Mouse (Mus musculus) urinary bladder, postnatal 36 days (tissue): Measurements from ENCODE around the gene Hsf5.
A peak's percentile ranks its signal among the peaks of the same experiment; 100 is the strongest.

Source experiments
- DNase-seq, 2 experiments: peaks; one replicate each; pipeline ENCODE4 v3.0.0; 2022; ENCODE audit warnings: low spot score in 2 of 2, mixed read lengths in 1 of 2

The Hsf5 gene

DNA sequence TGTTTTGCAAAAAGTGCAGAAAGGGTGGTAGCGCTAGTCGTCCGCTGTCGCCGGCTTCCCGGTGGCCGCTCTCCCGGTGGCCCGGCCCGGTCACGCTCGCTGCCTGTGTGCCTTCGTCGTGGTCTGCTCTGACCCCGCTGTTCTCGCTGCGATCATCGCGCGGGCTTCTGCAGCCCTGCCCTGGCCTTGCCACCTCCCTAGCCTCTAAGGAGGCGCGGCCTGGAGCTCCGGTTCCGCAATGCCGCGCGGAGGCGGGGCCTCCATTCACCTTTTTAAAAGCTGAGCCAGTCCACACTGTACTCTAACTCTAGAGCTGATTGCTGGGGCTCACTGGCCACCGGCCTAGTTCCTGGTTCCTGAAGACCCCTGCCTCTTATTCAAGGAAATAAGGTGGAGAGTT lies 22.2 kb downstream of the Hsf5 start:
- DNase-seq, result peak; percentile 45 to 68

DNA sequence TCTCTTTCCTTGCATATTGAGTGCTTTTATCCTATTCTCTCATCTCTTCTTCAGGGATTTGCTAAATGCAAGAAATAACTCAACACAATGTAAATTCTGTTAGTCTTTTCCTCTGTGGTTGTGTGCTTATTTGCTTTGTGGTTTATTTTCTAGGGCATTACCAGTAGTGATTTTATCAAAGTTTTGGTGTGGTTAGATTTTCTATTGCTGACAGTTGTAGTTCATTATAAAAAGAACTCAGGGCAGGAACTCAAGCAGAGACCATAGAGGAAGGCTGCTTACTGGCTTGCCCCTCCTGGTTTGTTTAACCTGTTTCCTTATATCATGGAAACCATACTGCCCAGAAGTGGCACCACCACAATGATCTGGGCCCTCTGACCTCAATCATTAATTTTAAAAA lies 25.9 kb downstream of the Hsf5 start:
- DNase-seq, result no peak

DNA sequence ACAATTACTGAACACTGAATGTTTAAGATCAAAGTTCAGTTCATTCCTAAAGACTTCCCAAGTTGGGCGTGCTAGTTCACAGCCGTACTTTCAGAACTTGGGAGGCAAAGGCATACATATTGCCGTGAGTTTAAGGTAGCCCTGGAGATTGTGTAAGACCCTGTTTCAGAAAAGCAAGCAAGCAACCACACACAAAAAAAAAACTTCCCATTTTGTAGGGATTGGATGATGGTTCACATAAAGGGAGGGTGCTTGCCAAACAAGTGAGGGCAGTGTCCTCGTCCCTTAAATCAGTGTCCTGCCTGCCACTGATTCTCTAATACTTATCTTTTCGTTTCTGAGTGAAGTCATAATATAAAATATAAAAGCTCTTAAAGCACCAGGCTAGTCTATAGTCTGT lies 37.7 kb downstream of the Hsf5 start:
- DNase-seq, result no peak

DNA sequence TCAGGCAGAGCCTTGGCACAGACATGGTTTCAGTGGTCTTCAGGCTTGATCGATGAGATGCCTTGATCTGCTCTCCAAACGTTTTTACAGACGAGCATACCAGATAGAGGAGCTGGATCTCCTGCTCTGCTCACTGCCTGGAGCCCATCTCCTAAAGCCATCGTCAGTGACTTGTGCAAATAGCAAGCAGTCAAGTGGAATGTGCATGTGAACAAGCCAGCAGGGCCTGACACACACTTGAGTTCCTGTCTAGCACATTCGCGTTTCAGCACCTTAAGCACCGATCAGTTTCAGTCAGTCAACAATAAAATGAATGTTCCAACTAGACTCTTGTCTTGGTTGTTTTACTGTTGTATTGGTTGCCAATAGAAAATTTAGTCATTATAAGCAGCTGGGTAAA lies 42.3 kb downstream of the Hsf5 start:
- DNase-seq, result no peak

DNA sequence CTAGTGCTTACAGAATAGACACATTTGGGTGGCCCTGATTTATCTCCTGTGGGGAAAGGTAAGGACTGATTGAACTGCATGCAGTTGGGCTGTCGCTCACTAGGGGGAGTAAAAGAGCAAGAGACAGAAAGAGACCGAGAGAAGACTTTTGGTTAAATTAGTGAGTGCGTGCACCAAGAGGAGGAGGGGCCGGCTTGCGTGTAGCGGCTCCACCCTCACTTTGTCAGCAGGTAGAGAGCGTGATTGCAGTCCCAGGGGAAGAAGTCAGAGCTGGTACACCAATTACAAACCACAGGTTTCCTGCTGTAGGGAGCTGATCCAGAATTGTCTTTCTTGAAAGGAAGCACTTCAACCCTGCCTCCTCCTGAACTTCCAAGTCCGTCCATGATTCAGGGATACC lies 45.4 kb downstream of the Hsf5 start, which contains the start of gene Rnf43:
Rnf43 (plus strand) TSS at position 316 of the 400 bp plus-strand sequence.
- DNase-seq, result peak; percentile 84 to 87

DNA sequence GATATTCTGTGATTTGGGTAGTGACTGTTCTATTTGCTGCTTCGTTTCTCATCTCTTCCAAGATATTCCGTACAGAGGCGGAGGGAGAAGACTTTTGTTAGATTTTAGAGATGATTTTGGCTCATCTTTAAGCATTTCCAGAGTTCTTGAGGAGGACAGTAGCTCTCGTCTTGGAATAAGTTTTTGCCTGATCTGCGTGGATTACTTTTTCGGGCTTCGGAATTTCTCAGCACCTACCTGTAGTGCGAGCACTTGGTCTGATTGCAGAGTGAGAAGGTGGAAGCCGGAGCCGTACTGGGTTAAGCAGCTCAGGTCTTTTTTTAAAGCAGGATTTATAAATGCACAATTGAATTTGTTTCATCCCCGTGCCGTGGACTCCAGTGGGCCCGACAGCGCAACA lies 45.9 kb downstream of the Hsf5 start:
- DNase-seq, result peak in 1 of 2 experiments; percentile 15

DNA sequence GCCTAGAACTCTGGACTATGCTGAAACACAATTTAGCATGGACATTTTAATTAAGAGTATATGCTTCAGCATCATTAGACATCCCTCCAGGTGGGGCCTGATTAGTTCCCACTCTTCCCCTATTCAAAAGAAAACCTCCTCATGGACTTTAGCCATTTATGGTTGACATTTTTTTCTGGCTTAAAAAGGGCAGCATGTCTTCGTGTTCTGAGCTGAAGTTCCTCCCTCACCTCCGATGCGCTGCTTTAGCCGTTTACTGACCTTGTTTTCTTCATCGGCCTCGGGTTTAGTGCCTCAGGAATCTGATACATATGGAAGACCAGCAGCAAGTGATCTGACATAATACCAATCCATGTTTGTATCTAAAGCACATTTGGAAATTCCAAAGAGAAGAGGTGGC lies 47.0 kb downstream of the Hsf5 start:
- no peak for DNase-seq

DNA sequence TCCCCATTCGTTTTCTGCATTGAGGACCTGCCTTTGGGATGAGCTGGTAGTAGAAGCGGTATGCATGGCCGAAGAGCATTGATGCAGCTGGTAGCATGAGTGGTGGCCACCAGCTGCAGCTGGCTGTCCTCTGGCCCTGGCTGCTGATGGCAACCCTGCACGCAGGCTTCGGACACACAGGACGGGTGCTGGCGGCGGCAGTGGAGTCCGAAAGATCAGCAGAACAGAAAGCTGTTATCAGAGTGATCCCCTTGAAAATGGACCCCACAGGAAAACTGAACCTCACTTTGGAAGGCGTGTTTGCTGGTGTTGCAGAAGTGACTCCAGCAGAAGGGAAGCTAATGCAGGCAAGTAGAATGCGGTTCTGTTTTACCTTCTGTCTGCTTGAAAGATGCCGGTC lies 47.6 kb downstream of the Hsf5 start:
- DNase-seq, result peak in 1 of 2 experiments; percentile 30

DNA sequence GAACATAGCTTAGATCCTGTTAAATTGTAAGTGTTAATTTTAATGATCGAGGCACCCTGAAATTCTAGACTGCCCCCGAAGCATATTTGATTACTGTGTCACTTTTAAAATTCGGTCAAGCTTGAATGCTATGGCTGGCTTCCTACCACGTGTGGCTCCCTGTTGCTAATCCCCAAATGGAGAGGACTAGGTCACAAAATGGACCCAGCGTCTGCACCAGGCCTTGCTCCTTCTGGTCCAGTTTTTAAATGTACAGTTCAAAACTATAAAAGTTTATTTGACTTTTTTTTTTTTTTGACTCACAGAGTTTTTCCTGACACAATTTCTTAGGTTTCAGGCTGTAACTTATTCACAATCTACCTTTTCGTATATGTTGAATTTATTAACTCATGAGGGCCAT lies 48.3 kb downstream of the Hsf5 start:
- no peak for DNase-seq

DNA sequence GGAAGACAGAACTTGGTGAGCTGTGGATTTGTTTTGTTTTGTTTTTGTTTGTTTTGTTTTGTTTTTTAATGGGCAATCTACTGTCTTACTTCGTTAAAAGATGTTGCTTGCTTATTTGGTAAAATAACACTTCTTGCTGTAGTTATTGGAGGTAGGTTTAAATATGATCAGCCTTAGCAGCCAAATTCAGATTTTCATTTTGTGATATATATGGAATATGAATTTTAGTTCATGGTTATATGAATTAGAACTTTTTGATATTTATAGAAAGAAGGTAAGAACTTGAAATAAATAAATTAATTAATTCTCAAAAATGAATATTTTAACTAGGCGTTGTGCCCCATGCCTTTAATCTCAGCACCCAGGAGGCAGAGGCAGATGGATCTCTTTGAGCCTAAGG lies 48.7 kb downstream of the Hsf5 start:
- DNase-seq, result no peak

DNA sequence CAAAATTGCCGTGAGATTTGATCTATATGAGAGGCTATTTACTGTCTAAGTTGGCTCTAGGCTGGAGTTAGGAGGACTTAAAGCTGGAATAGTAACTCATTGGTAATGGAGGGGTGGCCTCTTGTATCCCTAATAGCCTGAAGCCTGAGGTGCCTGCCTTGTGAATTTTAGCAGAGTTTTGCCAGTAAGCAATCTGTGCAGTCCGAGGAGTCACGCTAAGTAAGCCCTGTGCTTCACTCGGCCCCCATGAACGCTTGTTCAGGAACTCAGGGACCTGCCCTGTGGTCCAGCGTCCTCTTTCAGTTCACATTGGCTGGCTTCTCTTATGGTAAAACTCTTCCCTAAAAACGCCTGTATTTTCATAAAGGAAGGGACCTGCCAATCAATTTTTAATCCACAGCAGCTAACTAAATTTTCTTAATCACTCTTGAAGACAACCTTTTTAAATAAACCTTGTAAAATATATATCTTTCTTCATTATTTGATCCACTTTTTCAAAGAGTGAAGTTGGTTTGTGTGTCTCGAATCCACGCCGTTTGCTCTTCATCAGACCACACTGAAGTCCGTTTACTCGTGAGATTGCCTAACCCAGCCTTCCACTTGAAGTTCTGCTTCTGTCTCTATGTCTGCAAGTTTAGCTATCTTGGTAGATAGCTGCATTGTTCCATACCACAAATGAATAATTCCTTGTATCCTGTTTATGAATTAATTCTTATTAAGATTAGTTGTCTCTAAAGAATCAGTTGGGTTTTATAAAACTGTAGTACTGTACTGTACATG lies 49.5 kb downstream of the Hsf5 start:
- DNase-seq, result no peak

DNA sequence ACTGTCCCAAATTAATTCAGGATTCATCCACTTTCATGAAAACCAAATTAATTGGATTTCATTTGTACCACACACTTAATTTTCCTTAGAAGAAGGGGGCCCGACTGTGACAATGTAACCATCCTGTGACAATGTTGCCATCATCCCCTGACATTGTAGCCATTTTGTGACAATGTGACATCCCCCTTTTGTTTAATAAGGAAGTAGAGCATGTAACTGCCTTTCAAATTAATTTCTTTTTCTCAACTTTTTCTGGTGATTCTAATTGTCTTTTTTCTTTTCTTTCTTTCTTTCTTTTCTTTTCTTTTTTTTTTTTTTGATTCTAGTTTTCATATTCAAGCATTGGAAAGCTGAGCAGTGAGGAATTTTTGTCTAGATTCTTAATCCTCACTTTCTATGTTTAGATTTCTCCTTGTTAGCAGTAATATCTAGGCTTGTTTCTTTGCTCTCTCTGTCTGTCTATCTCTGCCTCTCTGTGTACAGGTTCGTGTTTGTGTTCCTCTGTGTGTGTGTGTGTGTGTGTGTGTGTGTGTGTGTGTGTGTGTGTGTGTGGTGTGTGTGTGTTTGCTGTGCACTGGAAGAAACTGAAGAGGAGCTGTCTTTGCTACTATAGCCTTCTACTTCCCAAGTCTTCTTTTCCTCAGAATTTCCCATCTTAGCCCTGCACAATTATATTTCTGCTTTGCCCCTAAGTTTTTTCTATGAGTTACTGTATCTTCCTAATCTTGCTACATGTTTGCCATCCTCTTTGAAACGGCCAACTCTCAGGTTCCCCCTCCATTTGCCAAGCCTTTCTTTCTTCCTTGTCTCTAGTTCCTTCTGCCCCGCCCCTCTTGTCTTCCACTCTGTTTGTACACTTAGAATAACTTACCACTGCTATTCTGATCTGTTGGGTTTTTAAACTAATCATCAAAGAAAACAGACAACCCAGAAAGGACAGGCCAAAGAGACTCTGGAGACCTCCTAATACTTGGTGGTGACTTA lies 50.4 kb downstream of the Hsf5 start:
- no peak for DNase-seq

DNA sequence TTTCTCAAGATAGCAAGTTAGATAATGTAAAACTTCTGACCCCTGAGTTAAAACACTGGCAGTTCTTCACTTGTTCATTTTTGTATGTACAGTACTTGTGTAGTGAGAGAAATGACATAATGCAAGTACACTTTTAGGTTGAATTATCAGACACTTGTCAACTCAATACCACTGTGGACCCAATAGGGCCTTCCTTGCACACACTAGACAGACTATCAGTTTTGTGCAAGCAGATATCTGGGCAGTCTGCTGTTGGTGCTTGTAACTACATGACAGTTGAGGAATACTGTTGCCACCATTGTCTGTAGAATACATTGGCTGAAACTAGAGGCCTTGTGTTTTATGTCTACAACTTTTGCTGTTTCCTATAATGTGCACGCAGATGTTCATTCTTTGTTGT lies 56.3 kb downstream of the Hsf5 start:
- no peak for DNase-seq

DNA sequence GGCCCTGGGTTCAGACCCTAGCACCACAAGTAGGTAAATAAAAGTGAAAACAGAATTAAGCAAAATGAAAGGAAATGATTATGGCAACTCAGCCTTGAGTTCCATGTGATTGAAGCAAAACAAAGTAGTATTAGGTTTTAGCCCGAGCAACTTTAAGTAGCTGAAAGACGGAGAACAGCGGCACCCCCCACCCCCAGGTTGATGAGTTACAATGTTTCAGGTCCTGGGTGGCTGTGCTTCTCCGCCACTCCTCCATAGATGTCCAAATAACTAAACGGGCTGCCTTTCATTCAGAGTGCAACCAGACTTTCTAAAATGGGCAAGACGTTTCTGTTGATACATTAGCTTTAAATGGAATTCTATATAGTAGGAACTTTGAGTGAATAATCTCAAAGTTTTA lies 58.6 kb downstream of the Hsf5 start:
- DNase-seq, result no peak

DNA sequence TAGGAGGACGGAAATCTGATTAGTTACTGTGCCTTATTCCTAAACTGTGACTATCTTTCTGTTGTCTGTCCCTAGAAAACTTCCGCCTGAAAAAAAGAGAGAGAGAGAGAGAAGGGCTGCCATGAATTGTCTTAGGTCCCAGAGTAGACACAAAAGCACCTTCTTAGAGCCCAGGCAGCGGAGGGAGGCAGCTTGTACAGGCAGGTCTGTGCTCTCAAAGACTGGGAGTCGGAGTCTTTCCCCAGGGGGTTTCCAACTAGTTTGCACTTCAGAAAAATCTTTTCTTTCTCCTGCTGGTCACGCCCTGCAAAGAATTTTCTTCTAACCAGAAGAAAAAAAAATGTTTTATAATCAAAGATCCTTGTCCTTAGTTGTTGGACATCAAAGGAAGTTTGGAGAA lies 60.8 kb downstream of the Hsf5 start:
- DNase-seq, result no peak

DNA sequence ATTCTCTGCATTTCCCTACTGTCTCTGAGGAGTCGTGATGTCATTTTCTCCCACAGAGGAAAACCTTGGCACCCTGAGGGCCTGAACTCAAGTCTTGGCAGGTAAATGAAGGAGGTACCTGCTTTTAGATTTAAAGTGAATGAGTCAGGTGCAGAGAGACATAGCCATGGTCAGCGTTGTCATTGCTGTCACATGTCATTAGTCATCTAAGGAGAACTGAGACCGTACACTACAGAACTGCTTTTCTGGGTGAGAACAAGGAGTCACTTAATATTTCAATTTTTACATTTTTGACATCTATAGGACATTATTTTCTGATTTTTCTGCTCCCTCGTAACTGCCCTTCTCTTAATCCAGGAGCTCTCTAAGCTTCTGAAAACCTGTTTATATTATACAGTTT lies 61.6 kb downstream of the Hsf5 start:
- no peak for DNase-seq

DNA sequence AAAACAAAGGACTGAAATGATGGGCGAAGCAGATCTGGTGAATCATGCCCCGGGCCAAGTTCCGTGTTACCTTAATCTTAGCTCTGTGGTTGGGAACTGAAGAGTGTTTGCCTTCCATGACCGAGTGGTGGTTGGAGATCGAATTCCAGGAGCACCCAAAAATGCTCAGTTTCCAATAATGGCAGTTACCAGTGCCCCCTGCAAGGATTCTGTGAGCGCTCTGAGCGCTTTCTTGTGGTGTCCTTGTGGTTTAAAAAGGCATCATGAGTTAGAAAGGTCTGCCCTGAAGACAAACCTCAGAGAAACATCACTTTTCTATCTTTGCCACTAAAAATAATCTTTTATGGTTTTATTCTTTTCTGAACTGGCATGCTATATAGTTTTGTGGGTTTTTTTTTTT lies 62.0 kb downstream of the Hsf5 start:
- DNase-seq, result no peak

DNA sequence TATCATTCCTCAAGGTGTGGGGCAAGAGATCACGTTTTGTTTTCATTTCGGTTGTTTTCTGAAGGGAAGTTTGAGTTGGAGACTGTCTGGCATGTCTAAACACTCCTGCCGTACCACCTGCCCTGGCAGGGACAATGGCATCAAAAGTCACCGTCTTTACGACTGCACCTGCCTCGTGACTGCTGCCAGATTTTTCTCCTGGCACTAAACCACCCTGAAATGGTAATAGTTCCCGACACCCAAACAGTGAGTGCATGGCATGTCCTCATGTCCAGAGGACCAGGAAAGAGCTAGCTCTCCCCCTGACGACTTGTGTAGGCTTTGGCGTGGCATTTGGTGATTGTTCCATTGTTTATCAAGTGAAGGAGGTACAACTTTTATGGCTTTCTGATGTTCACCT lies 63.8 kb downstream of the Hsf5 start:
- no peak for DNase-seq

DNA sequence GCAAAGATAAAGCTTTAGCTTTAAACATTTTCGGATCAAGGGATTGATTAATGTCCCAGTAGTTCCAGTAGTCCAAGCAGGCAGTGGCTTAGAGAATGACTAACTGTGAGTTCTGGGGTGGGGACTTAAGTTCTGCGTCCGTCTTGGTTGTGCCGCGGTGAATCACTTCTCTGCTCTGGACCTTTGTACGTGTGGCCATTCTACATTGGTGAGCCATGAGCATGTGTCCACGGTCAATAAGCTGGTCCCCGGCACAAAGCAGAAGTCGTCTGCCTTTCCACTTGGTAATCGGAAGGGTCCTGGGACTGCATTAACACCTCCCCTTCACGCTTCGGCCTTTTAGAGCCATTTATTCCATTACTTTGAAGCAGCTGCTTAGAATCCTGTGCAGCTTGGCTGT lies 65.1 kb downstream of the Hsf5 start:
- no peak for DNase-seq

DNA sequence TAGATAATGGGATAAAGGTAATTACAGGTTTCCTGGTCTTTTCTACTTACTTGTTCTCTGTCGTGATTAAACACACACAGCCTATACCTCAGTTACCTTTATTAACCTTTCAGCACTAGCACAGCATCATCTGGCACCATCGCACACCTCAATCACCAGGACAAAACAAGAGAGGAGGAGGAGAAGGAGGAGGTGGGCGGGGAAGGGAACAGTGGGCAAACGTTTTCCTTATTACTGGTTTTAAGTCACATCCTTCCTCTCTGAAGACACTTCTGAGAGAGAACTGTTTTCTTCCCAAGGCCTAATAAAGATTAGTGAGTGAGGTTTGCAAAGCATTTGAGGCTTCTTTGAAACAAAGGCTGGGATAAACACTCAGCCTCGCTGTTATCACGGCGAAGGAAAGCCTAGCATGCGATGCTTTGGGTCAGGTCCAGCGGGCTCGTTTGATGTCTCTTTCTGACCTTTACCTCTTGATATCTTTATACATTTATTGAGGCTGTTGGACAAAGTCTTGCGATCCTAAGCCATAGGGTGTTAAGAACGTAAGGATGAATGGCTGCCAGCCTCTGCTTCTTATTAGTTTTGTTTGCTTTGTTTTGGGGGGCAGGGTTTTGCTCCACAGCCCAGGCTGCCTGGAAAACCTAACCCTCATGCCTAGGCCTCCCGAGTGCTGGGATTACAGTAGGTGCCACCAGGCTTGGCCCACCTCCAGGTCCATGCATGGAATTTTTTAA lies 66.0 kb downstream of the Hsf5 start:
- DNase-seq, result no peak

DNA sequence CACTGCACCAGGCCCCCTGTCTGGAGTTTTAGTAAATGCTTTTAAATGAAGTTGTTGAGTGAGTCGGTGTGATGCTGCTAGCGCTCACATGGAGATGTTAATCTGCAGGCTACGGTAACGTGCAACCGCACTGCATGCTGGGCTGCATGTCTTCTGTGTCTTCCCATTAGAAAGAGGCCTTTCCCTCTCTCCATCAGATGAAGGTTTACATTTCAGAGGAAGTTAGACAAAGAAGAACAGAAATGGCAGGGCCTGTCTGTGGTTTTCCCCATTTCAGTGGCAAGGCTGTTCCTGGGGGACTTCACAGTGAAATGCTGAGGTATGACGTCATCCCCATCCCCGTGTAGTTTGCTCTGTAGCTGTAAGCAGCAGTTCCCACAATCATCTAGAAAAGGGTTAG lies 69.4 kb downstream of the Hsf5 start:
- DNase-seq, result no peak
